Mouse (Mus musculus) brain, embryonic 14.5 days (tissue): ENCODE results near the gene Cdc40. TPM values are rescaled to one million over a fixed set of nuclear protein-coding genes. Genes with fewer than 3 reads are reported as not detected.

ENCODE experiments used
- DNase-seq: peaks from one replicate; pipeline ENCODE4 v3.0.0-alpha.2; 2011; ENCODE audit warnings: low read depth
- CTCF ChIP-seq: fragments of 200-500 bp; IDR thresholded peaks from 2 replicates; pipeline ENCODE4 v1.5.1; 2012; ENCODE audit warnings: inconsistent platforms, mild to moderate bottlenecking, moderate library complexity, borderline replicate concordance; ENCODE audit not compliant: insufficient read depth, insufficient read length; ENCODE audit errors: extremely low read depth
- POLR2A ChIP-seq: fragments of 200-500 bp; IDR thresholded peaks from 2 replicates; pipeline ENCODE4 v1.6.1; 2012; ENCODE audit warnings: mild to moderate bottlenecking, inconsistent platforms, borderline replicate concordance; ENCODE audit not compliant: poor library complexity, insufficient read depth, insufficient read length, severe bottlenecking; ENCODE audit errors: extremely low read depth
- polyA plus RNA-seq: library from polyadenylated mRNA; depleted of rRNA; stranded (reverse); fragments of >200 nt; gene quantifications from 2 replicates; pipeline ENCODE4 v1.2.3, GENCODE M21; 2012

Gene Cdc40
- polyA plus RNA-seq, 1 experiment, result 21.5 TPM

DNA sequence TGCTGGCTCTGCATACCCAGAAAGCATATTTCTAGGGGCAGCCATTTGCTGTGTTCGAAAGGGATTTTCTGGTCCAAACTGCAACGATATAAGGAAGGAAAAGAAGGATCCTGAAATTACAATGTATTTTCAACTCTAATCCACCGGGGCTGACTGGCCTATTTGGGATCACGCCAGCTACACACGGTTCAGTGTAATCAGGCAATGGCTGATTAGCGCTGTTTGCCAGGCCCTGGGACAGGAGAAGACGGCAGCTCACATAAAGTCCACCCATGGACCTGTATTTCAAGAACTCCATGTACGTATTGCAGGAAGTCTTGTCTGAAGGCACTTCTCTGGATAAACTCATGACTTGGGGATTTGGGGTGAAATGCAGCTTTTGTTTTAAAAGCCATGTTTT, 25.5 kb downstream of the Cdc40 start:
- no peak for TF ChIP-seq POLR2A
- no peak for TF ChIP-seq CTCF
- peak; percentile 66 for DNase-seq

DNA sequence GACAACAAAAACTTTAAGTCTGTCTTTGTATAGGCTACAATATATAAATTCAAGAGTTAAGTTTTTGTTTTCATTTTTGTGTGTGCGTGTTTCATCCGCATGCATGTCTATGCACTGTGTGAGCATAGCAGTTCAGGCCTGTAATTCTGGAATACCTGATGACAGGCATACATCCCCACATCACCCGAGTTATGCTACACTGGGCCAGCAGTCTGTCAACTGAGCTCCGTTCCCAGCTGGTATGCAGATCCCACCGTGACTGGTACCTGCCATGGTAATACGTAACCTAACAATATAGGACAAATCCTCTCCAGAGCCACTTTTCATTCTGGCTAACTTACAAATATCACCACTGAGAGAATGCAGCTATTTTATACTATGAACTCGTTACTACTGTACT, 26.4 kb downstream of the Cdc40 start:
- DNase-seq, result no peak
- TF ChIP-seq CTCF, result no peak
- TF ChIP-seq POLR2A, result no peak

DNA sequence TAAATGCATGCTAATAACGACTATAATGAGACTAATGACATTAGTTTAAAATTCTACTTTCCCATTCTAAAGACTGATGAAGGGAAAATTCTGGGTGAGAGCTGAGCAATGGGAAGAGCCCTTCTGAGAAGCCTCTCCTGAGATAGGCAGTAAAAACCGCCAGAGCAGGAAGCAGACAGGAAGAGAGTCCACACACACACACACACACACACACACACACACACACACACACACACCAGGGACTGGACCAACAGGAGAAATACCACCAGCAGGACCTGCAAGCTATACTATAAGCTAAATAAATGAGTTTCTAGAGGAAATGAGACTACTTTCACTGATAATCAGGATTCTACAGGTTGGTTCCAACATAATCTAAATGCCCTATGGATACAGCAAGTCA, 27.5 kb downstream of the Cdc40 start:
- no peak for TF ChIP-seq POLR2A
- TF ChIP-seq CTCF, result no peak
- DNase-seq, result no peak

DNA sequence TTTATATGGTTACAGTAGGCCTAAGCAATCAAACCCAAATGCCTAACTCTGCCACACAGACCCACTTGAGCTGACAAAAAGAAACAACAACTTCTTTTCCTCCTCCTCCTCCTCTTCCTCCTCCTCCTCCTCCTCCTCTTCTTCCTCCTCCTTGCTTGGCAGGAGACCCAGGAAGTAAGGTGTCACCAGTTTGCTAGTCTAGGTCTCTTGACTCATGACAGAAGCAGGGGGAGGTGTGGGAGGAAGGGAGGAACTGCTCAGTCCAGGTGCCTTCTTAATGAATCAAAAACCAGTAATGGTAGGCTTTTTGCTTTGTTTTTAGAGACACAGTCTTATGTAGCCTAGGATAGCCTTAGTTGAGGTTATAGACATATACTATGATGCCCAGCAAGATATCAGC, 32.0 kb downstream of the Cdc40 start:
- TF ChIP-seq POLR2A, result no peak
- no peak for TF ChIP-seq CTCF
- no peak for DNase-seq

DNA sequence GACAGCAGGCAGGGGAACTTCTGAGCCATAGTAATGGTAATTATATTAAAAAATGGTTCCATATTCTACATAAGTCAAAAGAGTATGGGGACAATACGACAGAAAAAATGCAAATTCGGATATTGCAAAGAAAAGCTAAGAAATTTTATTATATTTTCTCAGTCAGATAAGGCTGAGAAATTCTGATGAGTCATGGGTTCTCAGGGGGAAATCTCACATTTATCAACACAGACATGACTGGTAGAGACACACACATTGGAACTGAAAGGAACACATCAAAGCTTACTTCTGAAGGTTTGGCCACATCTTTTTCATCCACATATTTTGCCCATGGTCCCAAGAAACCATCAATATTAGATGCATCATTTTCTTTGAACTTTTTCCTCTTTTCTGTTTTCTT, 32.5 kb downstream of the Cdc40 start:
- TF ChIP-seq CTCF (no peak), POLR2A (no peak)
- no peak for DNase-seq

DNA sequence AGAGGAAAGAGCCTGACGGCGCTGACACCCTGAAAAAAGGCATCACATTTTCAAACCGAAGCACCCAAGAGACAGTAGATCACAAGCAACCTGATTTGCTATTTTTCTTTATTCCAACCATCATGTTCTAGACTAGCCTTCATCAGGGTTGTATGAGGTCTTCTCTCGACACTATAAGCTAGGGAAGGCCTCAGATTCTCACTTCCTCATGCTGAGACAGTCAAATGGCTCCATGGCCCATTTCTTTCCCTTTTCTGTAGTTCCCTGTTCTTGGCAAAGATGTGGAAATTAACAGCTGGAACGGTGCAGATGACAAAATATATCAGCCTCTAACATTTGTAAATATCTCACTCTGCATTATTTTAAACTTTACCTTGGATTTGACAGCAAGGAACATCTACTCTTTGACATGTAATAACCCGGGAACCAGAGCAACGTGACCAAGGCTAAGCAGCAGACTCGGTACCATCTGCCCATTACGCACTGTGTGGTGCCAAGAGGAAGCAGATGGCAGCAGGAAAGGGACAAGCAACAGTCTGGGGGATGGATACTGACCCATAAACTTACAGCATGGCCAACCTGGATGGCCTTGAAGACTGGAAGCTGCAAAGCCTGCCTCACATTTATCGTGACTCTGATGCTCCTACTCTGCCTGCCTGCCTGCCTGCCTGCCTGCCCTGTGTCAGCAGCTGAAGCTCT, 35.8 kb downstream of the Cdc40 start:
- TF ChIP-seq POLR2A (no peak), CTCF (no peak)
- peak; percentile 28 for DNase-seq

- no peak for DNase-seq
These were observed 37.5 kb downstream of the Cdc40 start for GRCm38 (mm10) chr10:40845626-40846025.

GRCm38 (mm10) chr10:40844546-40844945, 38.6 kb downstream of the Cdc40 start:
- TF ChIP-seq POLR2A (no peak), CTCF (no peak)
- DNase-seq, result peak; percentile 41

More at GRCm38 (mm10) chr10:40845626-40846025, 37.5 kb downstream of the Cdc40 start:
- TF ChIP-seq CTCF, result no peak

DNA sequence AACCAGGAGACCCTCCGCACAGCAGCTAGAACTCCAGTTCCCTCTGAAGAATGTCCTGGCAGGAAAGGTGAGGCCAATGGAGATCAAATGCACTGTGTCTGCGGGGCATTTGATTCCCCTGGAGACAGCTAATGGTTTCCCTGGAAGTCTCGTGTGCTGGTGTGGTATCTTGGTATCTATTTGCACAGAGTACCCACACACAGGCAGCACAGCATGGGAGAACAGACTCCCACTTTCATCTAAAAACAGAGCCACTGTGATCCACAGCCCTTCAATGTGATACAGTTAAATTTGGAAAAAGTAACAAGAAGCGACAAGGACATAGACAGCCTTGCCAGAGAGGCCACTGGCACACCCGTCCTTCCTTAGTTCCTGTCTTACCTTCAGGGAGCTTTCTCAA, 39.3 kb downstream of the Cdc40 start:
- TF ChIP-seq CTCF (no peak), POLR2A (no peak)
- no peak for DNase-seq

DNA sequence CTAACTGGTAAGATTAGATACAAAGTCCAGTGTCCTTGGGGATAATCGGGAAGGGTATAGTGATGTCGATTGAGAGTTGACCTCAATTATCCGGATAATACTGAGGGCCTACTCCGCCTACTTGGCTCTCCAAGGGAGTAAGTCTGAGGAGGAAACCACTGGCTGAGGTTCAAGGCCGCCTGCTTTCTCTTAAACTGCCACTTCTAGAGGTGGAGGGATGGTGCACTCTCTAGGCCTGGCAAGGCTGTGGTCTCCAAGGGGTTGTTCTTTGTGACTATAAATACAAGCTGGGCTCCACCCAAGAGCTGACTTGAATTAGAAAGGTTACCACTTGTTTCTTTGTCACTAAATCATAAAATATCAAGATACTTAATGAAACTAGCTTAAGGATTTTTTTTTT, 43.0 kb downstream of the Cdc40 start:
- no peak for DNase-seq
- no peak for TF ChIP-seq POLR2A
- no peak for TF ChIP-seq CTCF

DNA sequence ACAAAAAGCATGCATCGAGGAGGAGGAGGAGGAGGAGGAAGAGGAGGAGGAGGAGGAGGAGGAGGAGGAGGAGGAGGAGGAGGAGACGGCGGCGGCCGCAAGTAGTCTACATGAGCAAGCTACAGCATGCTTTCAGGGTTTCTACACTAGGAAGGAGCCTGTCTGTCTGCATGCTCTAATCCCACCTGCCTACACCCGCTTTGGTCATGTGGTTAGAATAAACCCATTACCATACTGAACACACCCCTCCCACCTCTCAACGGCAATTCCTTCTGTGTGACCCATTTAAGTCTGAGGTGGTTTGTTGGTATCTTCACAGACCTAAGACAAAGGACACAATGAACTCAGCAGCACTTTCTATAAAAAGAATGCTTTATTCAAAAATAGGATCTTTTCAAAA, 51.8 kb downstream of the Cdc40 start:
- DNase-seq, result no peak
- TF ChIP-seq POLR2A (no peak), CTCF (no peak)

DNA sequence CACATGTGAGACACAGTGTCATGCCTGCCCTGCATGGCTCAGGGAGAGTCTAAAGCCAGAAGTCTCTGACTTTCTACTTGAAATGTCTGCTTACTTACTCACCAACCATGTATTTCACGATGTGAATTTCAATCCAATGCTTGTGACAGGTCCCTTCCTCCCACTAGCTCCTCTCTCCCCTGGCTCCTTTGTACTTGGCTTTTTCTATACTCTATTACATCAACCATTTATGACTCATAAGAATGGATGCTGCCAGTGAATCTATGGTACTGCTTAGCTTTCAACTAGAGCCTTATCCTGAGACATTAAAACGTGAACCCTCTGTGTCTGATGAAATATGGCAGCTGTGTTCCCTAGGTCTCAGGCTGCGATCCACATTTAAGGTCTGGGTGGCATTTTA, 52.8 kb downstream of the Cdc40 start:
- DNase-seq, result no peak
- TF ChIP-seq CTCF, result no peak
- TF ChIP-seq POLR2A, result no peak

GRCm38 (mm10) chr10:40827706-40828105, 55.4 kb downstream of the Cdc40 start:
- no peak for TF ChIP-seq CTCF
- DNase-seq, result no peak

GRCm38 (mm10) chr10:40825952-40826351, 57.2 kb downstream of the Cdc40 start:
- TF ChIP-seq POLR2A (no peak), CTCF (no peak)
- no peak for DNase-seq
